Mouse (Mus musculus): Measurements from ENCODE around the gene Olfr1423. TPM values are rescaled to one million over a fixed set of nuclear protein-coding genes. Genes with fewer than 3 reads are reported as not detected.

The Olfr1423 gene
- polyA plus RNA-seq, 1 experiment from 2014 or later, result not detected

GRCm38 (mm10) chr19:12009501-12010280, 31.4 kb downstream of the Olfr1423 start:
- 1% methylated on average over 24 of the region's 24 CpGs for WGBS

GRCm38 (mm10) chr19:12008410-12009380, 32.4 kb downstream of the Olfr1423 start:
- no peak overlapping the region for H3K4me2 ChIP-seq (ENCODE audit: low read length)
- no peaks in the 10 kb centered on the region for H3K9me3 ChIP-seq (replicated peaks; ENCODE audit: control insufficient read depth, low read length)
- no peak overlapping the region for H3K9ac ChIP-seq (ENCODE audit: low read length)
- ATAC-seq (no peak), DNase-seq (ENCODE audit: low spot score) (peak; percentile 20)
- H3K27ac ChIP-seq (ENCODE audit: low read depth, low read length), result no peak overlapping the region
- 20% methylated on average over 17 of the region's 17 CpGs for WGBS
- H3K36me3 ChIP-seq (ENCODE audit: control insufficient read depth, insufficient read depth, low read length), result no peaks in the 10 kb centered on the region
- H3K27me3 ChIP-seq (replicated peaks; ENCODE audit: control insufficient read depth, insufficient read depth, low read length), result no peaks in the 10 kb centered on the region
- no peak overlapping the region for H3K4me3 ChIP-seq (ENCODE audit: low read depth, low read length)
- H3K4me1 ChIP-seq (ENCODE audit: control insufficient read depth, insufficient read depth, low read length), result peaks cover 6% of the 10 kb centered on the region; the same call in 1 of the 2 replicates

More at GRCm38 (mm10) chr19:12009501-12010280, 31.4 kb downstream of the Olfr1423 start:
- peak overlapping the region; percentile 64 for H3K4me2 ChIP-seq (ENCODE audit: low read length)
- peak overlapping the region; percentile 96 for H3K27ac ChIP-seq (ENCODE audit: low read depth, low read length)
- peaks cover 4% of the 10 kb centered on the region; the same call in 1 of the 2 replicates for H3K4me1 ChIP-seq (ENCODE audit: control insufficient read depth, insufficient read depth, low read length)
- H3K4me3 ChIP-seq (ENCODE audit: low read depth, low read length), result peak overlapping the region; percentile 63
- H3K9me3 ChIP-seq (replicated peaks; ENCODE audit: control insufficient read depth, low read length), result no peaks in the 10 kb centered on the region
- H3K27me3 ChIP-seq (replicated peaks; ENCODE audit: control insufficient read depth, insufficient read depth, low read length), result no peaks in the 10 kb centered on the region
- peak; percentile 91 for DNase-seq (ENCODE audit: low spot score)
- no peaks in the 10 kb centered on the region for H3K36me3 ChIP-seq (ENCODE audit: control insufficient read depth, insufficient read depth, low read length)
- H3K9ac ChIP-seq (ENCODE audit: low read length), result peak overlapping the region; percentile 93
- peak; percentile 7; the same call in 1 of the 2 replicates for ATAC-seq

- 11% methylated on average over 17 of the region's 17 CpGs for WGBS
- Histone ChIP-seq H3K4me3 (ENCODE audit: low read depth, low read length) (peak overlapping the region; percentile 57), H3K27ac (ENCODE audit: low read depth, low read length) (no peak overlapping the region), H3K27me3 (replicated peaks; ENCODE audit: control insufficient read depth, insufficient read depth, low read length) (no peaks in the 10 kb centered on the region), H3K4me1 (ENCODE audit: control insufficient read depth, insufficient read depth, low read length) (peaks cover 7% of the 10 kb centered on the region; the same call in 1 of the 2 replicates), H3K4me2 (ENCODE audit: low read length) (peak overlapping the region; percentile 50), H3K36me3 (ENCODE audit: control insufficient read depth, insufficient read depth, low read length) (no peaks in the 10 kb centered on the region), H3K9me3 (replicated peaks; ENCODE audit: control insufficient read depth, low read length) (no peaks in the 10 kb centered on the region), H3K9ac (ENCODE audit: low read length) (peak overlapping the region; percentile 55; the same call in 1 of the 2 replicates)
- no peak for ATAC-seq
- peak; percentile 62 for DNase-seq (ENCODE audit: low spot score)
Measured at GRCm38 (mm10) chr19:12007105-12007931, 33.8 kb downstream of the Olfr1423 start.

GRCm38 (mm10) chr19:12006361-12006947, 34.7 kb downstream of the Olfr1423 start:
- DNase-seq (ENCODE audit: low spot score), result peak; percentile 28
- H3K4me3 ChIP-seq (ENCODE audit: low read depth, low read length), result peak overlapping the region; percentile 57
- H3K9me3 ChIP-seq (replicated peaks; ENCODE audit: control insufficient read depth, low read length), result no peaks in the 10 kb centered on the region
- ATAC-seq, result no peak
- H3K36me3 ChIP-seq (ENCODE audit: control insufficient read depth, insufficient read depth, low read length), result no peaks in the 10 kb centered on the region
- H3K9ac ChIP-seq (ENCODE audit: low read length), result peak overlapping the region; percentile 55
- 1% methylated on average over 17 of the region's 17 CpGs for WGBS
- H3K4me1 ChIP-seq (ENCODE audit: control insufficient read depth, insufficient read depth, low read length), result peaks cover 8% of the 10 kb centered on the region; the same call in 1 of the 2 replicates
- no peaks in the 10 kb centered on the region for H3K27me3 ChIP-seq (replicated peaks; ENCODE audit: control insufficient read depth, insufficient read depth, low read length)
- peak overlapping the region; percentile 50 for H3K4me2 ChIP-seq (ENCODE audit: low read length)
- H3K27ac ChIP-seq (ENCODE audit: low read depth, low read length), result no peak overlapping the region

- peak overlapping the region; percentile 55 for H3K9ac ChIP-seq (ENCODE audit: low read length)
- under 1% methylated on average over 41 of the region's 41 CpGs for WGBS
- no peaks in the 10 kb centered on the region for H3K36me3 ChIP-seq (ENCODE audit: control insufficient read depth, insufficient read depth, low read length)
- peak overlapping the region; percentile 23 for H3K27ac ChIP-seq (ENCODE audit: low read depth, low read length)
- H3K4me3 ChIP-seq (ENCODE audit: low read depth, low read length), result peak overlapping the region; percentile 57
- ATAC-seq, result peak; percentile 78
- H3K4me2 ChIP-seq (ENCODE audit: low read length), result peak overlapping the region; percentile 50
- DNase-seq (ENCODE audit: low spot score), result peak; percentile 96
- peaks cover 8% of the 10 kb centered on the region; the same call in 1 of the 2 replicates for H3K4me1 ChIP-seq (ENCODE audit: control insufficient read depth, insufficient read depth, low read length)
- no peaks in the 10 kb centered on the region for H3K27me3 ChIP-seq (replicated peaks; ENCODE audit: control insufficient read depth, insufficient read depth, low read length)
- no peaks in the 10 kb centered on the region for H3K9me3 ChIP-seq (replicated peaks; ENCODE audit: control insufficient read depth, low read length)
Measured at GRCm38 (mm10) chr19:12005376-12006360, 35.4 kb downstream of the Olfr1423 start.

GRCm38 (mm10) chr19:12004216-12005008, 36.7 kb downstream of the Olfr1423 start:
- DNase-seq (ENCODE audit: low spot score), result peak; percentile 14
- no peak for ATAC-seq
- H3K27ac ChIP-seq (ENCODE audit: low read depth, low read length), result 0 out of 2 replicates have a peak overlapping the region, but pooled peaks have one; percentile 23

GRCm38 (mm10) chr19:12003568-12003967, 37.5 kb downstream of the Olfr1423 start:
- Histone ChIP-seq H3K27ac (ENCODE audit: low read depth, low read length) (no peak overlapping the region), H3K9ac (ENCODE audit: low read length) (no peak overlapping the region)
- 83% methylated on average over 2 of the region's 2 CpGs for WGBS

More at GRCm38 (mm10) chr19:12004216-12005008, 36.7 kb downstream of the Olfr1423 start:
- 60% methylated on average over 9 of the region's 9 CpGs for WGBS
- H3K4me2 ChIP-seq (ENCODE audit: low read length), result peak overlapping the region; percentile 50
- no peaks in the 10 kb centered on the region for H3K9me3 ChIP-seq (replicated peaks; ENCODE audit: control insufficient read depth, low read length)
- peaks cover 8% of the 10 kb centered on the region; the same call in 1 of the 2 replicates for H3K4me1 ChIP-seq (ENCODE audit: control insufficient read depth, insufficient read depth, low read length)
- no peaks in the 10 kb centered on the region for H3K36me3 ChIP-seq (ENCODE audit: control insufficient read depth, insufficient read depth, low read length)
- H3K4me3 ChIP-seq (ENCODE audit: low read depth, low read length), result peak overlapping the region; percentile 57
- H3K27me3 ChIP-seq (replicated peaks; ENCODE audit: control insufficient read depth, insufficient read depth, low read length), result no peaks in the 10 kb centered on the region
- H3K9ac ChIP-seq (ENCODE audit: low read length), result peak overlapping the region; percentile 45; the same call in 1 of the 2 replicates

More at GRCm38 (mm10) chr19:12003568-12003967, 37.5 kb downstream of the Olfr1423 start:
- Histone ChIP-seq H3K36me3 (ENCODE audit: control insufficient read depth, insufficient read depth, low read length) (no peaks in the 10 kb centered on the region), H3K4me2 (ENCODE audit: low read length) (no peak overlapping the region), H3K4me3 (ENCODE audit: low read depth, low read length) (no peak overlapping the region), H3K27me3 (replicated peaks; ENCODE audit: control insufficient read depth, insufficient read depth, low read length) (no peaks in the 10 kb centered on the region), H3K4me1 (ENCODE audit: control insufficient read depth, insufficient read depth, low read length) (peaks cover 8% of the 10 kb centered on the region; the same call in 1 of the 2 replicates), H3K9me3 (replicated peaks; ENCODE audit: control insufficient read depth, low read length) (no peaks in the 10 kb centered on the region)
- ATAC-seq (no peak), DNase-seq (ENCODE audit: low spot score) (no peak)

Data from forebrain, embryonic 14.5 days (tissue).